Mouse (Mus musculus) right cerebral cortex, postnatal 14 days (tissue): ENCODE data around the gene Samd8.

Experiments used
- DNase-seq: peaks from one replicate; pipeline ENCODE4 v3.0.0; 2022

Gene Samd8

DNA sequence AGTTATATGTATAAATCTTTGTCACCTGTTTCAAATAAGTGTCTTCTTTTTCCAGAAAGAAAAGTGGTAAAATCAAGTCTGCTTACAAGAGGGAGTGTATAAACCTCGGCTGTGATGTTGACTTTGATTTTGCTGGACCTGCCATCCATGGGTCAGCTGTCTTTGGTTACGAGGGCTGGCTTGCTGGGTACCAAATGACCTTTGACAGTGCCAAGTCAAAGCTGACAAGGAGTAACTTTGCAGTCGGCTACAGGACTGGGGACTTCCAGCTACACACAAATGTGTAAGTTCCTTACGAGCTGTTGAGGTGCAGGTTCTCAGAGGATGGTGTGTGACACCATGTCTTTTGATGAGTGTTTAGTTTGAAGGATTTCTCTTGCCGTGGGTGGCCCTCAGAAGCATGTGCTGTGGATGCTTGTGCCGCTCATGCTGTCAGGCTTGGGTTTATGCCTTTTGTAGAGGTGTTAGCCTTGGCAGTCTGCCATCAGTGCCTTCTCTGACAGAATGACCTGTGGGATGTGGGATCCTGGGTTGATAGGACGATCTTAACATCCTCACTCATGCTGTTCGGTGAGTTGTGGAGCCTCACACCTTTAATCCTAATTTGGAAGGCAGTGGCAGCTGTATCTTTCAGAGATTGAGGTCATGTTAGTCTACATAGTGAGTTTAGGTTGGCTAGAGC is 88.1 kb downstream of the Samd8 start:
- DNase-seq: no peak

DNA sequence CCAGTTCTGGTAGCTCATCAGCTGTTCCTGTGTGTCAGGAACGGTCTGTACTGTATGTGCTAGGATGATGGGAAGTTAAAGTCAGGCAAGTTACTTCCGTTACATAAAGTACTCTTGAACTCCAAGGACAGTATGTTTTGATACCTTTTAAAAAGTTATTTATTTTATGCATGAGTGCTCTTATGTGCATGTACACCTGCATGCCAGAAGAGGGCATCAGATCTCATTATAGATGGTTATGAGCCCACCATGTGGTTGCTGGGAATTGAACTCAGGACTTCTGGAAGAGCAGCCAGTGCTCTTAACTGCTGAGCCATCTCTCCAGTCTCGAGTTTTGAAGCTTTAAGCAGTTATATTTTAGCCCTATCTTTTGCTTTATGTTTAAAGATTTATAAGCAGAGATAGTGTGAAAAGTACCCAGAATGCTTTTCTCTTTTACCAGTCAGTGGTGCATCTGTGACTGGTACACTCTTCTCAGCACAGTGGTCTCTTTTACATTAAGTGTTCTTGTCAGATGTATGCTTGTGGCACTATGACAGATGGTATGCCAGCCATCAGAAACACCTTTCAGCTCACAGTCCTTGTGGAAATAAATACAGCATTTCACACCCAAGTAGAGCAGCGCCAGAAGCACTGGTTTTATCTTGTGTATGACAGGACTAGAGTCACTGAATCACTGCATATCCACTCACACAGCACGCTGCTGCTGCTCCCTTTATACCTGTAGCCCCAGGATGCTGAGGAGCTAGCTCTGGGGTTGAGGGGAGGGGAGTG is 91.7 kb downstream of the Samd8 start:
- DNase-seq: no peak

DNA sequence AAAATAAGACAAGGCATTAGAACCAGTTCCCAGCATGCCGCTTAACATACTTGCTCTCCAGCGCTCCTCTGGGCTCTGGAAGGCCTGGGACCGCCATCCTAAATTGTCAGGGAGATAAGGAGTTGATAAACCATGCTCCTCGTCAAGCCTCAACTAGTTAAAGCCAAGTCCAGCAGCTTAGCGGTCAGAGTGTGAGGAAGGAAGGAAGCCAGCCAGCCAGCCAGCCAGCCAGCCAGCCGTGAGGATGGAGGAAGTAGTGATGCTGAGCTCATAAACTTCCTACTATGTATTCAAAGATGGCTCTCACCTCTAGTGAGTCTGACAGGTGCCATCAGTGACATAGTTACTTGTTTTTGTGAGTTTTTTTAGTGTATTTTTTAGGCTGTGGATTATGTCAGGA is 92.9 kb downstream of the Samd8 start:
- DNase-seq: no peak

DNA sequence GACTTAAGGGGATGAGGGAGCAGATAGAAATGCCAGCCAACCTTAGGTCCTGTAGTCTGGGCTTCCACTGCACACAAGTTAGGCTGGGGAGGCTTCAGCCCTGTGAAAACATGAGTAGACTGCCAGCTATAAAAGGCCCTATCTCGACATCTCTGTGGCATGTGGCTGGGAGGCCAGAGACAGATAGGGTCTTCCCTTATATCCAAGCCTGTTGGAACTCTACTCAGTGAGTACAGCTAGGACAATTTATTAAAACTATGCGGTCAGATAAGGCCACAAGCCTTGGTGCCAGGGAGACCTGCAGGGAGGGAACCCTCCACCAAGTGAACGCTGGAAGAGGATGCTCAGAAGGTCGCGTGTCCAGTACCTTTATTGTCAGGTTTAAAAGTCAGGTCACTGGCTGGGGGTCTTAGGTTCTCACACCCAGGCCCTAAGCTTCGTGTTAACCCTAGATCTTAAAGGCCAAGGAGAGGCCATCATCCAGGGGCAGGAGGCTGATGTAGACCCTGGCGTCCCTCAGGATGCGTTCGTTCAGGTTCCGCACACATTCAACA is 96.6 kb downstream of the Samd8 start:
- DNase-seq: no peak

DNA sequence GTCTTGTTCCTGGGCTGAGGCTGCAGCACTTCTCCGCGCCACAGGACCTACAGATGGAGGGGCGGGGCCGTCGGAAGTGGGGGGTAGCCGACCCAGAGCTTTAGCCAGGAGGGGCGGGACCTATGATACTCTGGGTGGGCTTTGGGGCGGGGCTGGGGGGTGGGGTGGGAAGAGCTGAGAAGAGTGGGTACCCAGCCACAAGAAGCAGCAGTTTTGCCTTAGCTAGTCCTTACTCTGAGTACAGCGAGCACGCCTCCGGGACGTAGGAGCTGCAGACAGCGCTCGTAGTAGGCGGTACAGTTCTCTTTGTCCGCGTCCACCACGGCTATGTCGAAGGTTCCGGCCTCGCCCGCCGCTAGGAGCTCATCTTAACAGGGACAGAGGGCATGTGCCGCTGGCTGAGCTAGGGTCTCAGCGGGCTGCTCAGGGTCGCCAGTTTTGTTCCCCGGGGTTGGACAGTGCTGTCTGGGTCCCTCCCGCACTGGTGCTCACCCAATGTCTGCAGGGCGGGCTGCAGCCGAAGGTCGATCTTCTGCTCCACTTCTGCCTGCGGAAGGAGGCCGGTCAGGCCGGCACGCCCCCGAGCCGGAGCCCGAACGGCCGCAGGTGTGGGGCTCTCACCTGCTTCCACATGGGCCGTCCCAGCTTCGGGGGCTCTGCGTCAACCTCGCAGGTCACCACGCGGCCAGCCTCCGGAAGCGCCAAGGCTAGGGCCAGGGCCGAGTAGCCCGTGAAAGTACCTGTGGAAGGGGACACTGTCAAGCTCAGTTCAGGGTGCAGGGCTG is 97.2 kb downstream of the Samd8 start:
- DNase-seq: peak; percentile 45
